Mouse (Mus musculus): ENCODE data around the gene 4930524B15Rik.
"Not testable (repeated sequence)": the region's sequence is repeated elsewhere in the genome, so short reads cannot be mapped to it uniquely, and the experiment has no call there.

The 4930524B15Rik gene

DNA sequence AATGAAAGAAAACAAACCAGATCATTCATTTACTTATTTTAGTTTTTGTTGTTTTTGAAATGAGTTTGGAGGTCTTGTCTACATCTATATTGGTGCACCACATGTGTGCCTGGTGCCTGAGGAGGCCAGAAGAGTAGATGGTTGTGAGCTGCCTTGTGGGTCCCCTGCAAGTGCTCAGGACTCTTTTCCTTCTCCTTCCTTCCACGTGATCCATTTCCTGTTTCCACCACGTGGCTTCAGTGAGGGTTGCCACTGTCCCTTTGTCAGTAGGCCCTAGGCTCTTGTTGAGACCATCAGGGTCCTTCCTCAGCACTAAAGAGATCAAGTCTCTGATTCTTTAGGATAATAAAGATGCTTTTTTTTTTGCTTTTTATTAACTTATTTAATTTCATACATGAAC, 19.4 kb downstream of the 4930524B15Rik start:
- DNase-seq: no peak

DNA sequence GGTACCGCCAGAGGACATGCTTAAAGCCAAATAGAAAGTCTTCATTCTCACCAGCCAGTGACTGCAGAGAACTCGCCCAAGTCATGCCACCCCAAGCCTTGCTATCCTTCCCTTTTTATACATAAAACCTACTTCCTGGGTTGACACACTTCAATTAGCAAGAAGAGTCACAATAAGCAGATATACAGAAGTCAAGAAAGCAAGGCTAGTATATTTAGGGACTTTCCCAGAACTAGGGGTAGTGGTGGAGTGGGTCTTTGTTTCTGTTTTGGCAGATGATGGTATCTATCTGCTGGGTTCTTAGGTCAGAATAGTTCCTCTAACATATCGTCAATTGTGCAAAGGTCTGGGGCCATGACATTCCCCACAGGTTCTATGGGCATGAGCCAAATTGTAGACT, 27.1 kb downstream of the 4930524B15Rik start:
- no peak for DNase-seq

DNA sequence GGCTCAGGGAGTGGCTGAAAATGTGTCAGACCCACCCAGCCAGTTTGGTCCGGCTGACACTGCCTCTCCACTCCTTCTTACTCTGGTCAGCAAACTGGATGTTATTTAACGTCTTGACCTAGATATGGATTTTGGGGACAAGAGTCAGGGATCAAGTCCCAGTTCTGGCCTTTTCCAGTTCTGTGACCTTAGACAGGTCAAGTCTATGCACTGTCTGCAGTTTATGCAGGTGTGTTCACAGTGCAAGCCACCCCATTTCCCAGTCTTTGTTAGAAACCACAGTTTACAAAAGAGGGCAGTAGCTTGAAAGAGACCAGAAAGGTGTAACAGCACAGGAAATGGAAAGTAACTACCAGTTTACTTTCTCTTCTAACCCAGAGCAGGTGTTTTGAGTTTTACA, 34.3 kb downstream of the 4930524B15Rik start:
- DNase-seq: no peak

DNA sequence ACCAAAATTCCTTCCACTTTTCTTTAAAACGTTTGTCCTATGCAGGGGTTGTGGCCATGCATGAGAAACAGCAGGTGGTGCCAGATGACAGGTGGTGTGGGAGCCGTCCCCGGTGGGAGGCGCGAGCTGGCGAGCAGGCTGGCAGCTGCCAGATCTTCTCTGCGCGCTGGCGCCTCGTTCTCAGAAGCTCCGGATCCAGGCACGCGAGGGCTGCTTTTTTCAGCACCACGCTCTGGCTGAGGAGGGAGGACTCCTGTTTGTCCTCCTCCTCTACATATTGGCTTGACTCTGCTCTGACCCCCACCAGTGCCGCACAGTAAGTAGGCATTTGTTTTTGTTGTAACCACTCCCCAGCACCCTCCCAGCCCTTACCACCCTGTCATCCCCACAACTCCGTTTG, 34.9 kb downstream of the 4930524B15Rik start, which contains the start of gene Nsg2:
TSS of gene Nsg2 (plus strand) at position 183 of the 400 bp plus-strand sequence.
- peak; percentile 64 for DNase-seq

DNA sequence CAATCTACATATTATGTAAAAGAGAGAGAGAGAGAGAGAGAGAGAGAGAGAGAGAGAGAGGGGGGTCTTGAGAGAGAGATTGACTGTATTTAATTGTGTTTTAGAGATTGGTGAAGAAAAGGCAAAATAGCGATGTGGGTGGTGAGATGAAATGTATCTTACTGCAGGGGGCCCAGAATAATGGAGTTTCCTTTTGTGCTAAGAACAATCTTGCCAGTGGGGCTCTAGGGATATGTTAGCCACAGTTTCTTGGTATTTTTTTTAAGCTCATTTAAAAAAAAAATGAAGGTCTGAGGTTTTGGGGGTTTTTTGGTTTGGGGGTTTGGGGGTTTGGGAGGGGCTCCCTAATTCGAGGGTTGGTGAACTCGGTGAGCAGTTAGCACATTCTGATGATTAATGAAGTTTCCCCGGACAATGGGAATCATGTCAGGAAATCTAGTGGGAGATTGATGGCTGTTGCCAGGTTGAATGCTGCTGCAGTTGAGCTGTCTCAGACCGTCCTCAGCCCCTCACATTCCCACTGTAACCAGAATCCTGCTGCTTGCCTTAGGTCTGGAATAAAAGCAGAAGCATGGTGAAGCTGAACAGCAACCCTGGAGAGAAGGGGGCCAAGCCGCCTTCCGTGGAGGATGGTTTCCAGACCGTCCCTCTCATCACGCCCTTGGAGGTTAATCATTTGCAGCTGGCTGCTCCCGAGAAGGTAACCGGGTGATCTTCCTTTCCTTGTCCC, 36.0 kb downstream of the 4930524B15Rik start:
- no peak for DNase-seq

DNA sequence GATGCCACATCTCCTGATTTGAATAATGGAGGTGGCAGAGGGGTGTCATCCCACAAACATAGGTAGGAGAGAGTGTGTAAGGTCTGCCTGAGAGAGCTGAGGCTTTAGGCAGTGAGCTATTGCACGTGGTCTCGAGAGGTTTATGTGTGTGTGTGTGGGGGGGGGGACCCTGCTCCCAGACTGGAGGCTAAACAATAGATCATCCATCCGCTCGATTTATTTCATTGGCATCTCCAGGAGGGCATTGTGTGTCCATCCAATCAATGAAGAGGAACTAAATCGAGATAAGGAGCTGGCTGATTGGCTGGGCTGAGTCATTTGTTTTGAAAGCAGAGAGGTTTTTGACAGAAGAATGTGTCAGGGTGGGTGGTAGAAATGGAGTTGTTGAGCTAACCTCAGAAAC, 37.3 kb downstream of the 4930524B15Rik start:
- DNase-seq: no peak

DNA sequence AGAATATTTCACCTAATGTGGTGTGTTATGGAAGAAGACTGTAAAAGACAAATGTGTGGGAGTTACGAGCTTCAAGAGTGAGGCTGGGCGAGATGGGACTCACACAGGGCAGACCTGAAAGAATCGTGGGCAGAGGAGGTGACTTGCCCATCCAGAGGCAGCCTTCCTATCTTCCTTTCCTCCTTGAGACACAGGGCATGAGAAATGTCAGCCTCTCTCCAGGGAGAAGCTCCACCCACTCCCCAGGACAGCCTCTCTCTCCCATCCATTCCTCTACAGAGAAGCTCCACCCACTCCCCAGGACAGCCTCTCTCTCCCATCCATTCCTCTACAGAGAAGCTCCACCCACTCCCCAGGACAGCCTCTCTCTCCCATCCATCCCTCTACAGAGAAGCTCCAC, 42.7 kb downstream of the 4930524B15Rik start:
- not testable (repeated sequence) for DNase-seq

DNA sequence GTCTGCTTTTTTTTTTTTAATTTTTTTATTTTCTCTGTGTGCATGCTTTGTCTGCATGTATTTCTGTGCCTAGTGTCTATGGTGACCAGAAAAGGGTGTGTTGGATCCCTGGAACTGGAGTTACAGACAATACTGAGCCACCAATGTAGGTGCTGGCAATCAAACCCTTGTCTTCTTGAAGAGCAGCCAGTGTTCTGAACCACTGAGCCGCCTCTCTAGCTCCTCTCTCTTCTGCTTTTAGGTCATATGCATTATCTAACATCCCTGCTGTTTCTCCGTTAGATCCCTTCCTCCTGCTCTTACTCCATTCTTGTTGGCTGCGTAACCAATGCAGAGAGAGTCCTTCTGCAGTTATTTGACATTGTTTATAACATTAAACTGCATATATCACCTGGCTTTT, 43.5 kb downstream of the 4930524B15Rik start:
- DNase-seq: no peak

DNA sequence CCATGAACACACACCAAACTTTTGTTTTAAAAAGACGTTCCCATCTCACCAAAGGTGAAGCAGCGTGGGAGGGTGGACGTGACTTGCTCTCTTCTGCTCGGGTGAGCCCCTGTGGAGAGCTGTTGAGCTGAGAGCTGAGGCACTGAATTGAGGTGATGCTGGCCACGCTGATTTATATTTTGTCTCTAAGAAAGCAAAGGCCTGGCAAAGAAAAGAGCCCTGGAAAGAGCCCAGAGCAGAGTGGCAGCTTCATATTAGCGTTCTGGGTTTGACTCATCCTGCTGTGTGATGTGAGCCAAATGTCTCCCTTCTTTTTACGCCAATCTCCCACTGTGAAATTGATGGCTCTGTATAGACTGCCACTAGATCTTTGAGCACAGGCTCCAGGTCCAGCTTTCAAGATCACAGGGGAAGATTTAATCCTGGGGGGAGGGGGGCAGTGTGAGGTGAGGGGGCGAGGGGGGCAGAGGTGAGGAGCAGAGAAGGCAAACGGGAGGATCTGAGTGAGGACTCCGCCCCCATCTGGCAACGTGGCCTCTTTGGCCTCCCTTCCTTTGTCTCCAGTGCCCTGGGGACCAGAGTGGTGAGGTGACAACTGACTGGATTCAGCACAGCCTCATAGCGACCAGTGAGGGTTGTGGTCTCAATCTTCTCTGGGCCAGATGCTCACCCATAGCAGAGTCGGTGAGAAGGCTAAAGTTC, 44.7 kb downstream of the 4930524B15Rik start:
- DNase-seq: no peak

DNA sequence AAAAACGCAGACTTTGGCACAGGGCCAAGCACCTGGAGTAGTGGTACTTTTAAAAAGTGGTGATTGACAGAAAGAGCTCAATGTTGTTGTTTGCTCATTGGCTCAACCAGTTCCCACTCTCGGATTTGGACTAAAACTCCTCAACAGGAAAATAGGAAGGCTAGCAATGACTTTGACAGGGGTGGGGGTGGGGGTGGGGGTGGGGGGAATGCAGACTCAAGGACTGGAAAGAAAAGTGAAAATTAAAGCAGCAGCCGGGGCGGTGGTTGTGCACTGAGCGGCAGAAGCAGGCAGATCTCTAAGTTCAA, 45.2 kb downstream of the 4930524B15Rik start:
- DNase-seq: no peak

DNA sequence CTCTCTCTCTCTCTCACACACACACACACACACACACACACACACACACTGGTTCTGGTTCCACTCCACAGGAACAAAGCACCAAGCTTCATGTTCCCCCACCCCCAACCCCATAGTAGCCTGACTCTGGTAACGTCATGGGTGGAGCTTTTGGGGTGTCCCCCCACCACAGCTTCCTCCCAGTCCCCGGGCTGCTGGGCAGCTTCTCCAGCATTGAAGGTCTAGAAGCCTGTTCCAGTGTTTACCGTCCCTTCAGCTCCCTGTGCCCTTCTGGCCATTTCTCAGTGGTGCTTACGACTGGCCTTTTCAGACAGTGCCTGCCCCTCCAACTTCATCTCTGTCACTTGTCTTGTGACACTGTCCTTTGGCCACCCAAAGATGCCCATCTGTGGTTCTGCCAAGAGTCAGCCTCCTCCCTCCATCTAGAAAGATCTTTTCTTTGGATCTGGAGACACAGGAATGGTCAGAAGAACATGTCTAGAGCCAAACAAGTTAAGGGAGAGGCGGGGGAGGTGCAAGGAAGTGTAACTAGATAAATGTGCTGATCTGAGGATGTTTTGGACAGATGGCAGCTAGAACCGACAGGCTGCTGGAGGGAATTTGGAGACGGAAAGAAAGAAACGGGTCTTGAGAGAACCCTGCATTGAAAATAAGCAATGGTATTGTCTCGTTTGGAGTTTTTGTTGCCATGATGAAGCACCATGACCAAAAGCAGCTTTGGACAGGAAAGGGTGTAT, 46.6 kb downstream of the 4930524B15Rik start:
- no peak for DNase-seq

DNA sequence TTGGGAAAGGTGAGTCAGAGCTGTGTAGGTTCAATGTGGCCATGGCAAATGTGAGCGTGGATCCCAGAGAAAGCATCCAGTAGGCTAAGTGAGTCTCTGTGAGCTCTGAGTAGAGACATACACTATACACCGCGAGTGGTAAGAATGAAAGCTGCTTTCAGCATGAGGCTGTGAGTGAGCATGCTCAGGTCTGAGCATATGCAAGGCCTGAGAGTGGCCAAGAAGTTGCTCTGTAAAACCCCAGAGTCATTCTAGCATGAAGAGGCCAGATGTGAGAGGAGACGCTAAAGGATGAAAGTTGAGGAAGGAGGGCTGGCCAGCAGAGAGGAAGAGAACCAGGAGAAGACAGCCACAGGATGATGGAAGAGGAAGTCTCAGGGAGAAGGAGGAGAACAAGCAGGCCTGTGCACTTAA, 47.6 kb downstream of the 4930524B15Rik start:
- DNase-seq: no peak

DNA sequence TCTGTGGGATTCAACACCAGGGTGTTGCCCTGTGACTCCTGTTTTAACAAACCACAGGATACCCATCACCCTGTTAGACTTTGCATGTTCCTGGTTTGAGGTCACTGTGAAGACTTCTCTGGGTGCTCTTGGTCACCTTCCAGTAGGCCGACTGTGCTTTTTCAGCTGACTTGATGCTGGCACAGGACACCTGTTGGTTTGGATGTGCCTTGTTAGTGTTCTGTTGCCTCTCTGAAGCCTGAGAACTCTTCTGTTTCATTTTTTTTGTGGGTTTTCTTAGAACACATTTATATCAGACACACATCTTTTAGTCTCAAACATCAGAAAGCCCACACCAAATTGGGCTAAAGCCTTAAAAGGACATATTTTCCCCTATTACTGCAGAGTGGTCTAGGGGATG, 48.2 kb downstream of the 4930524B15Rik start:
- DNase-seq: no peak

DNA sequence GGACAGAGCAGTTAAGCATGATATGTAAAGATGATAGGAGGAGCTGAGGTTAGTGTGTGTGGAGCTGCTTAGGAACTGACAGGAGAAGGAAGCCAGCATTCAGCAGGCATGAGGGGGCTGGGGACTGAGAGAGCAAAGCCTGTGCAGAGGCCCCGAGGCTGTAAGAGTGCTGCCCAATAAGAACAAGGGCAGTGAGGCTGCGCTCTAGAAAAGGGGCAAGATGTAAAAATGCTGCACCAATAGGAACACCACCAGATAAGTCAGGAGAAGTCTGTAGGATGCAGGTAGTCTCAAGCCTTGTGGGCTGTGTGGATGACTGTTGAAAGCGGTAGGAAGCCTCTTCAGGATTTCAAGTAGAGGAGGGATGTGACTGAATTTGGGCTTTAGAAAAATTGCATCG, 52.8 kb downstream of the 4930524B15Rik start:
- no peak for DNase-seq

DNA sequence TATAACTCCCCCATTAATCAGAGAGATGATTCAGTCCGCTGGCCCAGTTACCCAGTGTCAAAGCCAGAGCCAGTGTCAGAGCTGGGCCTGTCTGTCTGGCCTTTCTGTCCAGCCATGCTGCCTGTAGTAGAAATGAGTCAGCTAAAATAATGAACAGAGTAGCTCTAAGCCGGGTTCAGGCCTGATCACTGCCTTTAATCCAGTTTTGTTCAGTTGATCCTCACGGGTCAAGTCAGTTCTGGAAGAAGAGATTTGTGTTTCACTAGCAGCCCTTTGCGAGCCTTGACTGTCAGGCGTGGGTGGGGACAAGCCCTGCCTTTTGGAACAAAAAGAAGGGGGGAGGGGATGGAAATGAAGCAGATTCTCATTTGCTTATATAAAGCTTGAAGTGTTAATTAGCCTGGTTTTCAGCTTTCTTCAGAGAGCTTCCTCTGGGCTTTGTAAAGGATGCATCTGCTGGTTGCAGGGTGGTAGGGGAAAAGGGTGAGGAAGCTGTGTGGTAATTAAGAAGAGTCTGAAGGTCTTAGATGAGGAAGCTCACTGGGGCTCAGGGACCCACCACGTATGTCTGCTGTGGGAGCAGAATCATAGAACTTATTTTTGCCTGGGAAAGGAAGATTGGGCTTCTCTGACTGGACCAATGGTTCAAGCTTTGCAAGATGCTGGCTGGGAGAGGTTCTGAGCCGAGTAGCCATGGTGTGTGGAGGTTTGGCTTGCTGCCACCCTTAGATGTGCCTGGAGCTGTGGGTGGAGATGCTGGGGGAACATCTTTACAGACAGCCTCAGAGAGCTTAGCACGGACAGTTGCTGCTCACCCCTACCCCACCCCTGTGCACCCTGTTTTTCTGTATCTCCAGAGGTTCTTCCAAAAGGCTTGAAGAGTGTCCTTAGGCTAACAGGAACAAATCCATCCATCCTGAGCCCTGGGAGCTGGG, 54.9 kb downstream of the 4930524B15Rik start:
- no peak for DNase-seq

DNA sequence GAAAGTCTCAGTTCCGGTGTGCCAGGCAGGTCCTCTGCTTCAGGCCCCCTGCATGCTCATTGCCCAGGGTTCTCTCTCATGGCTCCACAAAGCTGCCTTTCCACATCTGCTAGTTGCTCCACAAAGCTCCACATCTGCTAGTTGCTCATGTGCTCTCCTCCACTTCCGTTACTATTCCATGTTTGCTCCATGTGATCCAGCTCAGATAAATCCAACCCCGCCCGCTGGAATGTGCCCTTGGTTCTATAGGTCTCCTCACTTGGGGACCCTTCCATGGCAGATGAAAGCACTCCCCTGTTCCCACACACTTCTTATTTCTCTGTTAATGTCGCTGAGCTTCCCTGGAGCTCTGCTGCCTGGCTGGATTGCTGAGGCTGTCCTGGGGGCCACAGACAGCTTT, 61.2 kb downstream of the 4930524B15Rik start:
- DNase-seq: no peak

DNA sequence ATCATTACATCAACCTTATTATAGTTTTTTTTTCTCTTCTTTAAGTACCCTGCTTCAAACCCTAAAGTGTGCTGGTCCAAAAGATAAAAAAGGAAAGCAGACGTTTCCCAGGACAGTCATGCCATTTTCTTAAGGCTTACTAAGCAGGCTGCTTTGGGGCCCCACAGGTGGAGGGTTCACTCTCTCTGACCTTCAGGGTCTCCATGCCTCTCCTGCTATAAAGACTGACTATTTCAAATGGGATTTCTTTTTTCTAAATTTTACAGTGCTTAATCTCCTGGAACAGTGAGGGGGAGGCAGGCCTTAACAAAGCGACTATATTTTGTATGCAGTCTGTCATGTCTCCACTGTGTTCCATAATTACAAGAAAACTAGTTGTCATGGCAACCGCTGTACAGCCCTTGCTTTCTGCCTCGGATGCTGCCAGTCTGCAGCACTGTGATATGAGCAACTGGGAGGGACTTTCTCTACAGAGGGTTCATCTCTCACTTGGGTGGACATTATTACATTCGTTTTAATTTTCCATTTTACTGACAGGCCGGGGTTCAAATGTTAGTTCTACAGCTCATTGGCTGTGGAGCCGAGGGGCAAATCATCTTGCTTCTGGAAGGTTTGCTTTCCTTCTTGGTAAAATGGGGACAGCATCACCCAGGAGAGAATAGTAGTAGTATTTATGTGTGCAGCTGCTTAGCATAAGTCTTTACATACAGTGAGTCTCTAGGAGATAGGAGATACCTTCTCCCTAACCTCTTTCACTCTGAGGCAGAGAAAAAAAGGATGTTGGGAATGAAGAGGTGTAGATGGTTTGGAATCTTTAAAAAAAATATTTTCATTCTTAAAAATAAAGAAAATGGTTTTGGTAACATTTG, 62.3 kb downstream of the 4930524B15Rik start:
- no peak for DNase-seq

DNA sequence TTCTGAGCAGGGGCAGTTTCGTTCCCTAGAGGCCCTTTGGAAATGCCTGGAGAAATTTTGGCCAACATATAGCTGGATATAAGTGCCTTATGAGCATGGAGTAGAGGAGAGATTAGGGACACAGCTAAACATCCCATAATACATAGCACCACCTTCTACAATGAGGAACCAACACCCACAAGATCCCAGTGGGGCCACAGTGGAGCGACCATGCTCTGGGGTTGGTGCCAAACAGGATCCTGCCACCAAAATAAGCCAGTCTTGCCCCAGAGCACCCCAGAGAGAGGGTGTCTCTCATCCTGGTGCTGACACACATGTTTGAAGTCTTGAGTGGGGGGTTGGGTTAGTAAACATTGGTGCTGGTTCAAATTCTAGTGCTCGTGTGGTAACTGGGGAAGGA, 63.2 kb downstream of the 4930524B15Rik start:
- no peak for DNase-seq

Measured in liver (tissue).